Mouse (Mus musculus): ENCODE measurements around the gene Ccr6. TPM values are rescaled to one million over a fixed set of nuclear protein-coding genes. Genes with fewer than 3 reads are reported as not detected.
"Not testable (repeated sequence)": the region's sequence is repeated elsewhere in the genome, so short reads cannot be mapped to it uniquely, and the experiment has no call there.

The Ccr6 gene
- polyA plus RNA-seq (2012; ENCODE audit: insufficient read depth, insufficient read length, low replicate concordance, missing spikeins) = not detected in 2 replicates

GRCm38 (mm10) chr17:8235743-8236142 lies at the start of gene Ccr6:
Ccr6 (plus strand) TSS chr17:8236043.
- no peak within 1 kb of the TSS for H3K4me3 ChIP-seq (ENCODE audit: insufficient read depth, low read depth, low read length)
- no peak within 1 kb of the TSS for H3K27ac ChIP-seq (ENCODE audit: insufficient read depth, low read depth, low read length)
- WGBS = 88% methylated on average over 3 of the region's 3 CpGs
- no peak for TF ChIP-seq CTCF (IDR thresholded peaks at IDR 0.05; ENCODE audit: insufficient read depth, low read depth, low read length)
- TF ChIP-seq POLR2A (IDR thresholded peaks at IDR 0.05; ENCODE audit: insufficient read depth, low read depth, low read length) = no peak
- no peaks in the 10 kb centered on the region for H3K4me1 ChIP-seq (ENCODE audit: control insufficient read depth, insufficient read depth, low read length)

GRCm38 (mm10) chr17:8193678-8194077 lies 42.2 kb upstream of the Ccr6 start:
- WGBS = 66% methylated on average over 8 of the region's 8 CpGs
- Histone ChIP-seq H3K27ac (ENCODE audit: insufficient read depth, low read depth, low read length) (peak overlapping the region; percentile 45; the same call in 1 of the 2 replicates), H3K4me1 (ENCODE audit: control insufficient read depth, insufficient read depth, low read length) (peaks cover 12% of the 10 kb centered on the region), H3K4me3 (ENCODE audit: insufficient read depth, low read depth, low read length) (no peak overlapping the region)
- TF ChIP-seq POLR2A (IDR thresholded peaks at IDR 0.05; ENCODE audit: insufficient read depth, low read depth, low read length) (no peak), CTCF (IDR thresholded peaks at IDR 0.05; ENCODE audit: insufficient read depth, low read depth, low read length) (no peak)

GRCm38 (mm10) chr17:8195685-8196376 lies 40.0 kb upstream of the Ccr6 start:
- H3K27ac ChIP-seq (ENCODE audit: insufficient read depth, low read depth, low read length) = no peak overlapping the region
- WGBS = 93% methylated on average over 8 of the region's 8 CpGs
- H3K4me1 ChIP-seq (ENCODE audit: control insufficient read depth, insufficient read depth, low read length) = peaks cover 3% of the 10 kb centered on the region; the same call in 1 of the 2 replicates

GRCm38 (mm10) chr17:8197652-8198051 lies 38.2 kb upstream of the Ccr6 start:
- Histone ChIP-seq H3K27ac (ENCODE audit: insufficient read depth, low read depth, low read length) (no peak overlapping the region), H3K4me3 (ENCODE audit: insufficient read depth, low read depth, low read length) (no peak overlapping the region), H3K4me1 (ENCODE audit: control insufficient read depth, insufficient read depth, low read length) (peaks cover 3% of the 10 kb centered on the region; the same call in 1 of the 2 replicates)
- no peak for TF ChIP-seq POLR2A (IDR thresholded peaks at IDR 0.05; ENCODE audit: insufficient read depth, low read depth, low read length)
- TF ChIP-seq CTCF (IDR thresholded peaks at IDR 0.05; ENCODE audit: insufficient read depth, low read depth, low read length) = no peak
- WGBS = 74% methylated on average over 3 of the region's 3 CpGs

More at GRCm38 (mm10) chr17:8195685-8196376, 40.0 kb upstream of the Ccr6 start:
- no peak for TF ChIP-seq CTCF (IDR thresholded peaks at IDR 0.05; ENCODE audit: insufficient read depth, low read depth, low read length)
- TF ChIP-seq POLR2A (IDR thresholded peaks at IDR 0.05; ENCODE audit: insufficient read depth, low read depth, low read length) = no peak
- H3K4me3 ChIP-seq (ENCODE audit: insufficient read depth, low read depth, low read length) = no peak overlapping the region

- no peak overlapping the region for H3K27ac ChIP-seq (ENCODE audit: insufficient read depth, low read depth, low read length)
- 89% methylated on average over 11 of the region's 11 CpGs for WGBS
These were observed 36.5 kb upstream of the Ccr6 start for GRCm38 (mm10) chr17:8199067-8199935.

GRCm38 (mm10) chr17:8199936-8200330 lies 35.9 kb upstream of the Ccr6 start:
- Histone ChIP-seq H3K4me1 (ENCODE audit: control insufficient read depth, insufficient read depth, low read length) (no peaks in the 10 kb centered on the region), H3K27ac (ENCODE audit: insufficient read depth, low read depth, low read length) (no peak overlapping the region), H3K4me3 (ENCODE audit: insufficient read depth, low read depth, low read length) (no peak overlapping the region)
- TF ChIP-seq POLR2A (IDR thresholded peaks at IDR 0.05; ENCODE audit: insufficient read depth, low read depth, low read length) (no peak), CTCF (IDR thresholded peaks at IDR 0.05; ENCODE audit: insufficient read depth, low read depth, low read length) (no peak)
- WGBS = 82% methylated on average over 1 of the region's 1 CpGs

More at GRCm38 (mm10) chr17:8199067-8199935, 36.5 kb upstream of the Ccr6 start:
- Histone ChIP-seq H3K4me1 (ENCODE audit: control insufficient read depth, insufficient read depth, low read length) (no peaks in the 10 kb centered on the region), H3K4me3 (ENCODE audit: insufficient read depth, low read depth, low read length) (no peak overlapping the region)
- TF ChIP-seq POLR2A (IDR thresholded peaks at IDR 0.05; ENCODE audit: insufficient read depth, low read depth, low read length) (no peak), CTCF (IDR thresholded peaks at IDR 0.05; ENCODE audit: insufficient read depth, low read depth, low read length) (no peak)

- no peak for TF ChIP-seq POLR2A (IDR thresholded peaks at IDR 0.05; ENCODE audit: insufficient read depth, low read depth, low read length)
- TF ChIP-seq CTCF (IDR thresholded peaks at IDR 0.05; ENCODE audit: insufficient read depth, low read depth, low read length) = no peak
- Histone ChIP-seq H3K27ac (ENCODE audit: insufficient read depth, low read depth, low read length) (no peak overlapping the region), H3K4me1 (ENCODE audit: control insufficient read depth, insufficient read depth, low read length) (no peaks in the 10 kb centered on the region), H3K4me3 (ENCODE audit: insufficient read depth, low read depth, low read length) (no peak overlapping the region)
- 50% methylated on average over 1 of the region's 1 CpGs for WGBS
These were observed 32.4 kb upstream of the Ccr6 start for GRCm38 (mm10) chr17:8203487-8203886.

- not testable (repeated sequence) for H3K27ac ChIP-seq (ENCODE audit: insufficient read depth, low read depth, low read length); H3K4me1 ChIP-seq (ENCODE audit: control insufficient read depth, insufficient read depth, low read length); H3K4me3 ChIP-seq (ENCODE audit: insufficient read depth, low read depth, low read length)
- WGBS = 38% methylated on average over 1 of the region's 1 CpGs
These were observed 30.6 kb upstream of the Ccr6 start for GRCm38 (mm10) chr17:8205221-8205631.

- Histone ChIP-seq H3K27ac (ENCODE audit: insufficient read depth, low read depth, low read length) (no peak overlapping the region), H3K4me1 (ENCODE audit: control insufficient read depth, insufficient read depth, low read length) (no peaks in the 10 kb centered on the region), H3K4me3 (ENCODE audit: insufficient read depth, low read depth, low read length) (no peak overlapping the region)
- TF ChIP-seq CTCF (IDR thresholded peaks at IDR 0.05; ENCODE audit: insufficient read depth, low read depth, low read length) (no peak), POLR2A (IDR thresholded peaks at IDR 0.05; ENCODE audit: insufficient read depth, low read depth, low read length) (no peak)
- 93% methylated on average over 5 of the region's 5 CpGs for WGBS
These were observed 29.2 kb upstream of the Ccr6 start for GRCm38 (mm10) chr17:8206691-8207090.
